Mouse (Mus musculus) MEL (cell line): ENCODE measurements around the gene Fbxl8.

Experiments used
- CTCF ChIP-seq, 3 experiments: IDR thresholded peaks in 2 of 3; conservative IDR thresholded peaks in 1 of 3; 2 replicates each; pipeline ENCODE4 v1.5.1; 2011 to 2012; ENCODE audit warnings: low read length in 3 of 3, low read depth in 2 of 3, mild to moderate bottlenecking in 2 of 3, improper control_type of control experiment in 1 of 3, inconsistent platforms in 1 of 3, mixed read lengths in 1 of 3, moderate library complexity in 1 of 3; ENCODE audit not compliant: control insufficient read depth in 1 of 3, insufficient read depth in 1 of 3, poor library complexity in 1 of 3, severe bottlenecking in 1 of 3
- E2F4 ChIP-seq: IDR thresholded peaks from 2 replicates; pipeline ENCODE4 v1.6.1; 2011; ENCODE audit warnings: low read depth, low read length, improper control_type of control experiment, borderline replicate concordance
- EP300 ChIP-seq, 2 experiments: IDR thresholded peaks; 2 replicates each; pipeline ENCODE4 v1.6.1; 2011; ENCODE audit warnings: improper control_type of control experiment in 2 of 2, low read length in 2 of 2, low read depth in 1 of 2, mild to moderate bottlenecking in 1 of 2
- ETS1 ChIP-seq: IDR thresholded peaks from 2 replicates; pipeline ENCODE4 v1.6.1; 2012; ENCODE audit warnings: low read depth, mild to moderate bottlenecking, inconsistent platforms, low read length, improper control_type of control experiment, moderate library complexity
- GABPA ChIP-seq: IDR thresholded peaks from 2 replicates; pipeline ENCODE4 v1.6.1; 2012; ENCODE audit warnings: low read depth, mild to moderate bottlenecking, inconsistent platforms, low read length, improper control_type of control experiment, moderate library complexity
- GATA1 ChIP-seq: IDR thresholded peaks from 2 replicates; pipeline ENCODE4 v1.6.1; 2011; ENCODE audit warnings: low read depth, low read length, improper control_type of control experiment
- MXI1 ChIP-seq: IDR thresholded peaks from 2 replicates; pipeline ENCODE4 v1.6.1; 2011; ENCODE audit warnings: mild to moderate bottlenecking, low read depth, low read length, improper control_type of control experiment
- POLR2A ChIP-seq, 2 experiments: IDR thresholded peaks; 2 replicates each; pipeline ENCODE4 v1.6.1; 2011 to 2012; ENCODE audit warnings: low read length in 2 of 2, mild to moderate bottlenecking in 2 of 2, control low read depth in 1 of 2, improper control_type of control experiment in 1 of 2, low read depth in 1 of 2, moderate library complexity in 1 of 2; ENCODE audit not compliant: control insufficient read depth in 1 of 2, insufficient read depth in 1 of 2, poor library complexity in 1 of 2
- POLR2AphosphoS2 ChIP-seq: IDR thresholded peaks from 2 replicates; pipeline ENCODE4 v1.6.1; 2011; ENCODE audit warnings: low read length, improper control_type of control experiment
- SIN3A ChIP-seq: IDR thresholded peaks from 2 replicates; pipeline ENCODE4 v1.6.1; 2012; ENCODE audit warnings: low read length, improper control_type of control experiment, inconsistent platforms
- SMC3 ChIP-seq: IDR thresholded peaks from 2 replicates; pipeline ENCODE4 v1.6.1; 2011; ENCODE audit warnings: low read depth, low read length, improper control_type of control experiment
- TAL1 ChIP-seq: IDR thresholded peaks from 2 replicates; pipeline ENCODE4 v1.6.1; 2012; ENCODE audit warnings: mild to moderate bottlenecking, inconsistent platforms, low read length, moderate library complexity, mixed read lengths
- TCF12 ChIP-seq: IDR thresholded peaks from 2 replicates; pipeline ENCODE4 v1.6.1; 2014; ENCODE audit warnings: low read depth, mild to moderate bottlenecking, inconsistent platforms, low read length, improper control_type of control experiment, moderate library complexity
- ZKSCAN1 ChIP-seq: IDR thresholded peaks from 2 replicates; pipeline ENCODE4 v1.6.1; 2012; ENCODE audit warnings: low read depth, mild to moderate bottlenecking, inconsistent platforms, low read length, improper control_type of control experiment, moderate library complexity

GRCm38 (mm10) chr8:105275387-105275786, 10.9 kb downstream of the Fbxl8 start:
- TF ChIP-seq ETS1 = no peak
- TF ChIP-seq EP300 (IDR thresholded peaks at IDR 0.05; ENCODE audit: low read depth in 1 of 2, low read length in 2 of 2) = no peak
- TF ChIP-seq GATA1 = no peak
- TF ChIP-seq POLR2A (IDR thresholded peaks at IDR 0.05; ENCODE audit: control insufficient read depth in 1 of 2, insufficient read depth in 1 of 2, low read depth in 1 of 2, low read length in 2 of 2, poor library complexity in 1 of 2) = no peak
- TF ChIP-seq CTCF (IDR thresholded peaks at IDR 0.05 in 2 of 3, conservative IDR thresholded peaks at IDR 0.05 in 1 of 3; ENCODE audit: control insufficient read depth in 1 of 3, insufficient read depth in 1 of 3, low read depth in 2 of 3, low read length in 3 of 3, poor library complexity in 1 of 3, severe bottlenecking in 1 of 3) = no peak
- TF ChIP-seq GABPA = no peak
- no peak for TF ChIP-seq E2F4
- no peak for TF ChIP-seq MXI1
- TF ChIP-seq SMC3 = no peak
- TF ChIP-seq TCF12 = no peak
- no peak for TF ChIP-seq SIN3A
- no peak for TF ChIP-seq ZKSCAN1
- TF ChIP-seq POLR2AphosphoS2 = no peak
- no peak for TF ChIP-seq TAL1
